Mouse (Mus musculus) cortical plate, adult 2 months (tissue): Measurements from ENCODE around the gene B4galt1. TPM values are rescaled to one million over a fixed set of nuclear protein-coding genes. Genes with fewer than 3 reads are reported as not detected.

Source experiments
- H3K27ac ChIP-seq: fragments of 200-500 bp; 2 replicates; pipeline ENCODE4 v1.5.1; 2012; ENCODE audit warnings: low read length, control low read depth, inconsistent platforms; ENCODE audit not compliant: insufficient read depth
- H3K4me1 ChIP-seq: fragments of 200-500 bp; 2 replicates; pipeline ENCODE4 v1.6.1; 2011; ENCODE audit warnings: low read length; ENCODE audit not compliant: control insufficient read depth, insufficient read depth
- H3K4me3 ChIP-seq: fragments of 200-500 bp; 2 replicates; pipeline ENCODE4 v1.5.1; 2011; ENCODE audit warnings: mild to moderate bottlenecking, low read length, control low read depth; ENCODE audit not compliant: insufficient read depth
- CTCF ChIP-seq: fragments of 200-500 bp; IDR thresholded peaks from 2 replicates; pipeline ENCODE4 v1.5.1; 2011; ENCODE audit warnings: mild to moderate bottlenecking, control low read depth, low read length; ENCODE audit not compliant: insufficient read depth; ENCODE audit errors: extremely low read depth
- POLR2A ChIP-seq: fragments of 200-500 bp; IDR thresholded peaks from 2 replicates; pipeline ENCODE4 v1.6.1; 2011; ENCODE audit warnings: mild to moderate bottlenecking, low read length, control low read depth; ENCODE audit not compliant: insufficient read depth; ENCODE audit errors: extremely low read depth
- polyA plus RNA-seq: library from polyadenylated mRNA; depleted of rRNA; stranded (reverse); fragments of >200 nt; gene quantifications from 2 replicates; pipeline ENCODE4 v1.2.3, GENCODE M21; 2012

B4galt1 gene
- polyA plus RNA-seq, 1 experiment: 4.3 TPM

GRCm38 (mm10) chr4:40888839-40889238, 35.0 kb upstream of the B4galt1 start:
- Histone ChIP-seq H3K4me1 (peaks cover 6% of the 10 kb centered on the region), H3K4me3 (no peak overlapping the region), H3K27ac (no peak overlapping the region)
- TF ChIP-seq CTCF (no peak), POLR2A (no peak)

DNA sequence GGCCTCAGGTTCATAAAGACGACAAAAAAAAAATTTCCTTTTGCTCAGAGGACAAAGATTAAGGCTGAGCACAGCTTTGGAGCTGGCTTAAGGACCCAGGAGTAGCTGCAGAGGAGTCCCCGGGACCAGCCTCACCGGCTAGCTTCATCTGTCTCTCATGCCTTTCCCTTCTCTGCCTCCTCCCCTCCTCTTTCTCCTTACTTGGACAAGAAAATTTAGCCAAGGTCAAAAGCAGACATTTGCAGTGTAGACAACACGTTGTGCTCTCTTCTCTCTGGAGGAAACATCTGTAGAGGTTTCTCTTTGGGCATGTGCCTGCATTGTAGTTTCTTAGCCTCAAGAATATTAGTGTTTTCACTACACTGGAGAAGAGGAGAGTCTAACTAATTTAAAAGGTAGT, 32.1 kb upstream of the B4galt1 start:
- Histone ChIP-seq H3K4me3 (no peak overlapping the region), H3K27ac (no peak overlapping the region), H3K4me1 (peaks cover 6% of the 10 kb centered on the region)
- no peak for TF ChIP-seq POLR2A

GRCm38 (mm10) chr4:40885166-40885525, 31.3 kb upstream of the B4galt1 start:
- Histone ChIP-seq H3K27ac (no peak overlapping the region), H3K4me1 (peaks cover 5% of the 10 kb centered on the region), H3K4me3 (no peak overlapping the region)
- no peak for TF ChIP-seq CTCF
- no peak for TF ChIP-seq POLR2A

- no peak overlapping the region for H3K4me3 ChIP-seq
- TF ChIP-seq POLR2A (no peak), CTCF (no peak)
- peaks cover 2% of the 10 kb centered on the region; the same call in 1 of the 2 replicates for H3K4me1 ChIP-seq
- no peak overlapping the region for H3K27ac ChIP-seq
These were observed 30.7 kb upstream of the B4galt1 start for GRCm38 (mm10) chr4:40884282-40885165.

DNA sequence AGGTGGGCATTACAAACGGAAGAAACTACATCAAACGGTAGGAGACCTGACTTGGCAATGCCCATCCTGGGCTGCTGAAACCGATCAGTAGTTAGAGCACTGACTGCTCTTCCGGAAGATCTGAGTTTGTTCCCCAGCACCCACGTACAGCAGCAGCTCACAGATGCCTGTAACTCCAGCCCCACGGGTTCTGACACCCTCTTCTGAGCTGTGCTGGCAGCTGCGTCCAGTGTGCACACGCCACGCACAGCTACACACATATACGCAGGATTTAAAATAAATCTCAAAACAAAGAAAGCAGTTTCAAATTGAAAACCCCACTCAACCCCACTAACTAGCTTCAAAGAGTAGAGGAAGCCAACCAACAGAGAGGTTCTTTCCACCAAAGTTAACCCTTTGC, 29.4 kb upstream of the B4galt1 start:
- Histone ChIP-seq H3K4me1 (peaks cover 2% of the 10 kb centered on the region; the same call in 1 of the 2 replicates), H3K4me3 (no peak overlapping the region), H3K27ac (no peak overlapping the region)
- TF ChIP-seq POLR2A (no peak), CTCF (no peak)

DNA sequence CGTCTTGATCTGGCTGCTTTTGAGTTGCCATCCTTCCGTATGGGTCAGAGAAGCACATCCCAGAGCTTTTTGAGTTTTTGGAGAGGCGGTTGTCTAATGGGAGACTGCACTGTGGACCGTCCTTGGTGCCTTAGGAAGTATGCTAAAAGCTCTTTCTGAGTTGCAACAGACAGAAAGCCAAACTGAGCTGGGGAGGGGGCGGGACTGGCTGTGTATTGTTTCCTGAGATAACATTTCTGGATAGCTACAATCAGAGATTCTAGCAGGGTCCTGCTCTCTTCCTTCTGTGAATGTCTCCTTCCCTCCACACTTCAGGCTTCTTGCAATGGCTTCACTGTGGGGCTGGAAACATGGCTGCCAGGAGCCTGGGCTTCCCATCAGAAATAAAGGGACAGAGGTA, 23.7 kb upstream of the B4galt1 start:
- TF ChIP-seq CTCF (no peak), POLR2A (no peak)
- Histone ChIP-seq H3K27ac (no peak overlapping the region), H3K4me1 (peaks cover 2% of the 10 kb centered on the region; the same call in 1 of the 2 replicates), H3K4me3 (no peak overlapping the region)

GRCm38 (mm10) chr4:40876814-40877371, 23.1 kb upstream of the B4galt1 start:
- Histone ChIP-seq H3K27ac (no peak overlapping the region), H3K4me1 (peaks cover 2% of the 10 kb centered on the region; the same call in 1 of the 2 replicates), H3K4me3 (no peak overlapping the region)
- TF ChIP-seq CTCF (no peak), POLR2A (no peak)

GRCm38 (mm10) chr4:40875842-40876241, 22.0 kb upstream of the B4galt1 start:
- Histone ChIP-seq H3K4me1 (peaks cover 2% of the 10 kb centered on the region; the same call in 1 of the 2 replicates), H3K27ac (no peak overlapping the region; the same call in 1 of the 2 replicates), H3K4me3 (no peak overlapping the region)
- TF ChIP-seq CTCF: no peak
- no peak for TF ChIP-seq POLR2A

GRCm38 (mm10) chr4:40874794-40875552, 21.2 kb upstream of the B4galt1 start:
- Histone ChIP-seq H3K27ac (no peak overlapping the region), H3K4me3 (no peak overlapping the region), H3K4me1 (peaks cover 2% of the 10 kb centered on the region; the same call in 1 of the 2 replicates)
- TF ChIP-seq CTCF: no peak
- TF ChIP-seq POLR2A: no peak

GRCm38 (mm10) chr4:40874151-40874600, 20.4 kb upstream of the B4galt1 start:
- Histone ChIP-seq H3K27ac (no peak overlapping the region), H3K4me3 (no peak overlapping the region)
- no peak for TF ChIP-seq CTCF
- TF ChIP-seq POLR2A: no peak

GRCm38 (mm10) chr4:40873320-40873719, 19.5 kb upstream of the B4galt1 start:
- Histone ChIP-seq H3K27ac (no peak overlapping the region), H3K4me1 (peaks cover 4% of the 10 kb centered on the region; the same call in 1 of the 2 replicates)
- TF ChIP-seq CTCF (no peak), POLR2A (no peak)

More at GRCm38 (mm10) chr4:40874151-40874600, 20.4 kb upstream of the B4galt1 start:
- peaks cover 2% of the 10 kb centered on the region; the same call in 1 of the 2 replicates for H3K4me1 ChIP-seq

More at GRCm38 (mm10) chr4:40873320-40873719, 19.5 kb upstream of the B4galt1 start:
- no peak overlapping the region for H3K4me3 ChIP-seq
